Mouse (Mus musculus) embryonic facial prominence, embryonic 14.5 days (tissue): ENCODE data around the gene Crb2. TPM values are rescaled to one million over a fixed set of nuclear protein-coding genes. Genes with fewer than 3 reads are reported as not detected.

Experiments
- ATAC-seq: fragments of 200-750 bp; cut with Nextera tagmentation; 2 replicates; pipeline ENCODE4 v1.8.0; 2017; ENCODE audit warnings: low read depth, moderate number of reproducible peaks, moderate TSS enrichment
- DNase-seq: peaks from one replicate; pipeline ENCODE4 v3.0.0-alpha.2; 2015; ENCODE audit warnings: low spot score
- H3K27ac ChIP-seq: fragments of 300-500 bp; sonication (generic); replicated peaks from 2 replicates; pipeline ENCODE4 v1.5.1; 2014; ENCODE audit warnings: low read depth, mild to moderate bottlenecking, low read length, moderate library complexity
- H3K27me3 ChIP-seq: fragments of 300-500 bp; sonication (generic); replicated peaks from 2 replicates; pipeline ENCODE4 v1.6.1; 2014; ENCODE audit warnings: low read length; ENCODE audit not compliant: control insufficient read depth, insufficient read depth
- H3K36me3 ChIP-seq: fragments of 300-500 bp; sonication (generic); 2 replicates; pipeline ENCODE4 v1.6.1; 2014; ENCODE audit warnings: low read length, mixed read lengths; ENCODE audit not compliant: control insufficient read depth, insufficient read depth
- H3K4me1 ChIP-seq: fragments of 300-500 bp; sonication (generic); 2 replicates; pipeline ENCODE4 v1.6.1; 2014; ENCODE audit warnings: antibody characterized with exemption, low read length; ENCODE audit not compliant: control insufficient read depth, insufficient read depth
- H3K4me2 ChIP-seq: fragments of 300-500 bp; sonication (generic); 2 replicates; pipeline ENCODE4 v1.6.1; 2014; ENCODE audit warnings: low read depth, mild to moderate bottlenecking, low read length, moderate library complexity, mixed read lengths
- H3K4me3 ChIP-seq: fragments of 300-500 bp; sonication (generic); 2 replicates; pipeline ENCODE4 v1.5.1; 2014; ENCODE audit warnings: low read depth, mild to moderate bottlenecking, low read length
- H3K9ac ChIP-seq: fragments of 300-500 bp; sonication (generic); 2 replicates; pipeline ENCODE4 v1.6.1; 2014; ENCODE audit warnings: low read depth, mild to moderate bottlenecking, low read length, moderate library complexity, mixed read lengths
- H3K9me3 ChIP-seq: fragments of 300-500 bp; sonication (generic); 2 replicates; pipeline ENCODE4 v1.6.1; 2016; ENCODE audit warnings: low read length; ENCODE audit not compliant: control insufficient read depth
- WGBS: fragments of 180-500 bp; shearing (Covaris S2); extraction: QIAGEN DNeasy Blood & Tissue Kit; methylation state at CpG from one replicate; pipeline ENCODE4 v1.1.7; 2014; 5-methylcytosine and 5-hydroxymethylcytosine counted together
- polyA plus RNA-seq: library from polyadenylated mRNA; unstranded; fragments of >200 nt; fragmentation: Nextera tagmentation; extraction: Ambion mirVana; gene quantifications from 2 replicates; pipeline ENCODE4 v1.2.1, GENCODE M21; 2014

Gene Crb2
- polyA plus RNA-seq, 1 experiment from 2014 or later: 0.18 TPM

GRCm38 (mm10) chr2:37760633-37761032 lies 15.4 kb upstream of the Crb2 start:
- DNase-seq (no peak), ATAC-seq (no peak)
- no peak overlapping the region for H3K4me3 ChIP-seq
- H3K27ac ChIP-seq: no peak overlapping the region
- H3K4me2 ChIP-seq: no peak overlapping the region
- H3K27me3 ChIP-seq: no peaks in the 10 kb centered on the region
- WGBS: 44% methylated on average over 6 of the region's 6 CpGs
- H3K36me3 ChIP-seq: no peaks in the 10 kb centered on the region
- H3K9me3 ChIP-seq: no peaks in the 10 kb centered on the region
- no peak overlapping the region for H3K9ac ChIP-seq
- peaks cover 26% of the 10 kb centered on the region for H3K4me1 ChIP-seq

- H3K27me3 ChIP-seq: no peaks in the 10 kb centered on the region
- peaks cover 36% of the 10 kb centered on the region for H3K4me1 ChIP-seq
- no peaks in the 10 kb centered on the region for H3K36me3 ChIP-seq
- H3K4me3 ChIP-seq: no peak overlapping the region
- H3K27ac ChIP-seq: no peak overlapping the region
- no peak for DNase-seq
- H3K4me2 ChIP-seq: no peak overlapping the region
- no peak overlapping the region for H3K9ac ChIP-seq
- ATAC-seq: no peak
- 36% methylated on average over 3 of the region's 3 CpGs for WGBS
- no peaks in the 10 kb centered on the region for H3K9me3 ChIP-seq
These were observed 12.4 kb upstream of the Crb2 start for GRCm38 (mm10) chr2:37763638-37764037.

- Histone ChIP-seq H3K4me1 (peaks cover 39% of the 10 kb centered on the region), H3K9ac (no peak overlapping the region), H3K9me3 (no peaks in the 10 kb centered on the region), H3K27me3 (no peaks in the 10 kb centered on the region), H3K4me2 (no peak overlapping the region), H3K27ac (no peak overlapping the region), H3K4me3 (no peak overlapping the region), H3K36me3 (no peaks in the 10 kb centered on the region)
- DNase-seq: no peak
- 72% methylated on average over 2 of the region's 2 CpGs for WGBS
- ATAC-seq: no peak
These were observed 11.5 kb upstream of the Crb2 start for GRCm38 (mm10) chr2:37764514-37764913.

- WGBS: 23% methylated on average over 21 of the region's 21 CpGs
- no peak; the same call in 1 of the 2 replicates for ATAC-seq
- no peaks in the 10 kb centered on the region for H3K9me3 ChIP-seq
- H3K36me3 ChIP-seq: no peaks in the 10 kb centered on the region
- H3K4me3 ChIP-seq: no peak overlapping the region
- H3K4me2 ChIP-seq: peak overlapping the region; percentile 14; the same call in 1 of the 2 replicates
- peaks cover 42% of the 10 kb centered on the region for H3K4me1 ChIP-seq
- no peak overlapping the region for H3K27ac ChIP-seq
- no peak for DNase-seq
- H3K27me3 ChIP-seq: no peaks in the 10 kb centered on the region
- no peak overlapping the region for H3K9ac ChIP-seq
These were observed 11.0 kb upstream of the Crb2 start for GRCm38 (mm10) chr2:37765082-37765483.

- DNase-seq: peak; percentile 59
These were observed 9.9 kb upstream of the Crb2 start for GRCm38 (mm10) chr2:37766027-37766761.

GRCm38 (mm10) chr2:37767080-37767547 lies 8.9 kb upstream of the Crb2 start:
- H3K9ac ChIP-seq: no peak overlapping the region
- DNase-seq: peak; percentile 79
- H3K27me3 ChIP-seq: no peaks in the 10 kb centered on the region
- H3K27ac ChIP-seq: peak overlapping the region; percentile 8; the same call in 1 of the 2 replicates
- H3K36me3 ChIP-seq: no peaks in the 10 kb centered on the region
- no peak overlapping the region for H3K4me2 ChIP-seq
- no peak overlapping the region for H3K4me3 ChIP-seq
- peaks cover 50% of the 10 kb centered on the region for H3K4me1 ChIP-seq
- H3K9me3 ChIP-seq: no peaks in the 10 kb centered on the region
- peak; percentile 13 for ATAC-seq
- WGBS: 3% methylated on average over 9 of the region's 9 CpGs

More at GRCm38 (mm10) chr2:37766027-37766761, 9.9 kb upstream of the Crb2 start:
- Histone ChIP-seq H3K9me3 (no peaks in the 10 kb centered on the region), H3K4me1 (peaks cover 46% of the 10 kb centered on the region), H3K4me2 (no peak overlapping the region), H3K36me3 (no peaks in the 10 kb centered on the region), H3K27me3 (no peaks in the 10 kb centered on the region), H3K9ac (no peak overlapping the region), H3K4me3 (no peak overlapping the region), H3K27ac (peak overlapping the region; percentile 3; the same call in 1 of the 2 replicates)
- 29% methylated on average over 11 of the region's 11 CpGs for WGBS
- ATAC-seq: peak; percentile 44

GRCm38 (mm10) chr2:37767739-37768138 lies 8.3 kb upstream of the Crb2 start:
- H3K27me3 ChIP-seq: no peaks in the 10 kb centered on the region
- no peak for ATAC-seq
- H3K4me3 ChIP-seq: no peak overlapping the region
- no peak overlapping the region for H3K9ac ChIP-seq
- WGBS: 65% methylated on average over 3 of the region's 3 CpGs
- H3K27ac ChIP-seq: 0 out of 2 replicates have a peak overlapping the region, but pooled peaks have one; percentile 8
- DNase-seq: no peak
- H3K4me2 ChIP-seq: no peak overlapping the region
- peaks cover 50% of the 10 kb centered on the region for H3K4me1 ChIP-seq
- H3K36me3 ChIP-seq: no peaks in the 10 kb centered on the region
- H3K9me3 ChIP-seq: no peaks in the 10 kb centered on the region

- Histone ChIP-seq H3K27ac (no peak overlapping the region; the same call in 1 of the 2 replicates), H3K4me3 (no peak overlapping the region), H3K36me3 (no peaks in the 10 kb centered on the region), H3K4me1 (peaks cover 50% of the 10 kb centered on the region), H3K9ac (no peak overlapping the region), H3K9me3 (no peaks in the 10 kb centered on the region), H3K4me2 (no peak overlapping the region), H3K27me3 (no peaks in the 10 kb centered on the region)
- DNase-seq: peak; percentile 85
- peak; percentile 48 for ATAC-seq
- 36% methylated on average over 2 of the region's 2 CpGs for WGBS
These were observed 7.1 kb upstream of the Crb2 start for GRCm38 (mm10) chr2:37768903-37769302.

- no peak overlapping the region for H3K4me3 ChIP-seq
- H3K9me3 ChIP-seq: no peaks in the 10 kb centered on the region
- no peak overlapping the region for H3K9ac ChIP-seq
- peaks cover 50% of the 10 kb centered on the region for H3K4me1 ChIP-seq
- 81% methylated on average over 8 of the region's 8 CpGs for WGBS
- ATAC-seq: no peak
- no peak for DNase-seq
- no peaks in the 10 kb centered on the region for H3K27me3 ChIP-seq
- H3K27ac ChIP-seq: no peak overlapping the region
- no peak overlapping the region for H3K4me2 ChIP-seq
- no peaks in the 10 kb centered on the region for H3K36me3 ChIP-seq
These were observed 6.3 kb upstream of the Crb2 start for GRCm38 (mm10) chr2:37769793-37770192.
